Mouse (Mus musculus) embryonic stem cell, embryonic (primary cell): Measurements from ENCODE around the gene Zfp30.

ENCODE experiments used
- CTCF ChIA-PET, 4 experiments: fragments of 300-600 bp in 2 of 4; fragments of 350-600 bp in 2 of 4; sonication (Branson Sonifier 250); formaldehyde crosslinking; loops; one replicate each; lab custom pipeline; 2022; ENCODE audit warnings: inconsistent platforms in 2 of 4; lab: Charles Lee
- POLR2A ChIA-PET, 4 experiments: fragments of 300-600 bp in 2 of 4; fragments of 350-600 bp in 2 of 4; sonication (Branson Sonifier 250); formaldehyde crosslinking; loops; one replicate each; lab custom pipeline; 2022; ENCODE audit warnings: antibody characterized with exemption in 4 of 4, inconsistent platforms in 1 of 4; lab: Charles Lee

Gene Zfp30

DNA sequence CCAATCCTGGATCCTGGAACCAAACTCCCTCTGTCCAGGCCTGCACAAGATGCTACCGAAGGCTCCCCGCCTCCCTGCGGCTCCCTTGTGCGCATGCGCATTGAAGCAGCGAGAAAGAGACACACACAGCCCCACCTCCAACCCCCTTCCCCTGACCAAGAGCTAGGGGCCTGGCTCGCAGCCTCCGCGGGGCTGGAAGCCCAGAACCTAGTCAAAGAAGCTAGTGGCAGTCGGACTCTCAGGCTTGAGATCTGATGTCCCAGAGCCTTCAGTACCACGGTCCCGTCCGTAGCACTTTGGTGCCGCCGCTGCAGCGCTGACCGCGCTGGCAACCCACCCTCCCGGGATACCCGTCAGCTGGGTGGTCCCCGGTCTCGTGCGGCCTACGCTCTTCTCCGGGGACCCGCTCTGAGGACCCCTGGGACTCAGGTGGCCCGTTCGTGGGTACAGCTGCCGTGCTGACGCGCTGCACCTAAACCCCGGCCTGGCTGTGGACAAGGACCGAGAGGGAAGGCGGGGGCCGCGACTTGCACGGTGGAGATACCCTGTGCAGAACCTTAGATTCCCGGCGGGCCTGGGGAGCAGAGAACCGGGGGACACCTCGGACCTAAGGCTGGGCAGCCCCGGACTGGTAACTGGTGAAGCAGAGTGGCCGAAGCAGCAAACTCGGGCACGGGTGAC is at the start of gene Zfp30:
TSS of gene Zfp30 (plus strand) at position 128 of the 681 bp plus-strand sequence.
- CTCF ChIA-PET, result interaction anchor here in 3 of 4 experiments (0.9 to 1.0 kb wide), 3 partner anchors 9 to 56 kb away, joined by 3 to 4 read pairs (median 3); no protein-coding TSS in a partner anchor
- POLR2A ChIA-PET, result interaction anchor here in 3 of 4 experiments (0.5 to 1.7 kb wide), 25 partner anchors 8 to 306 kb away, joined by 3 to 18 read pairs (median 4); partner anchors contain the start of genes Zfp84 (in 2 of the 3), Gm26920 (in 1 of the 3) and Zfp566 (in 1 of the 3)

DNA sequence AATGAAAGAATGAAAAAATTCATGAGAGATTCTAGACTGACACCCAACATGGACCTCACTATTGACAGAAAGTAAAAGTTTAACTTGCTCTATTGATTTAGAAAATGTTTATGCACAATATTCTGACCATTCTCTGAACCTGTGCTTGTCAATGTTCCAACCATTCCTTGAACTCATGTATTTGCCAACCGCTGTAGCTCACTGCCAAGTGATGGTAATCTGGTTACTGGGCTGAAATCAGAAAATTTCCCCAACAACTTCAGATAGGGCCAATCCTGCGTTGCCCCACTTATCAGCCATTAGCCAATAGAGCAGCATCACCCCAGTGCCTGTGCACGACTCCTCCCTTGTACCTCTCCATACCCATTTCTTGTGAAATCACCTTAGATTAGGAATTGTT is 41.5 kb upstream of the Zfp30 start:
- ChIA-PET CTCF (interaction anchor here in 1 of 4 experiments (0.5 kb wide), 1 partner anchor 356 kb away, joined by 3 read pairs; no protein-coding TSS in a partner anchor), POLR2A (no interaction called here)

DNA sequence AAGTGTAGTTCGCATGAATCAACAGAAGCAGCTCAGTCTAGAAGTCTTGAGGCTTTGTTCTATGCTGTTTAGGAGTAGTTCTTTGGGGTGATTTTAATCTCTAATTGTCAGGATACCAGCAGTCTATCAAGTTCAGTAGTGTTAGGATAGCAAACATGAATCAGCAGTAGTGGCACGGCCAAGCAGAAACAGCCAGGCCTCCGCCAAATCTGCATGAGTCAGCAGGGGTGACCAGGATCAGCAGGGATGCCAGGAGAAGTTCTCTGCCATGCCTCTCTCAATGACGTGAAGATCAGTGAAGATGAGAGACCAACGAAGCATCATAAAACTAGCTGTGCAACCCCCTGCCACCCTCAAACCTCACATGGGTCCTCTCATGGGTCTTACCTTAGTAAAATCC is 23.3 kb upstream of the Zfp30 start:
- ChIA-PET CTCF (no interaction called here), POLR2A (no interaction called here)

DNA sequence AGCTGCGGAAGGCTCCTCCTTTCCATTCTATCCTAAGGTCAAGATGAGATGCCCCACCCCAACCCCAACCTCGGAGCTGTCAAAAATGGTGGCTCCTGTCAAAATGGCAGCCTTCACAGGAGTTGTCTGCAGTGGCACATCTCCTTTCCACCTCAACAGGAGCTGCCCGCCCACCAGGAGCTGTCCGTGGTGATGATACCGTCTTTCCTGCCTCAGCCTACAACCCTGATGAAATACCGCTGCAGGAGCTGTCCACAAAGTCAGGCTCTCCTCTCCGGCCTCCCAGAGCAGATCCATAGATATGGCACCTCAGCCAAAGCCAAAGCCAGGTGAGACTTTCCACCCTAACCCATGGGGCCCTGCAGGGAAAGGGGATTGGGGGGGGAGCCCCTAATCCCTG is 19.1 kb upstream of the Zfp30 start:
- CTCF ChIA-PET, result interaction anchor here in 2 of 4 experiments (0.6 to 1.1 kb wide), 2 partner anchors 11 to 551 kb away, joined by 3 read pairs; partner anchors contain the start of gene Catsperg1 (in 1 of the 2)
- POLR2A ChIA-PET, result interaction anchor here in 2 of 4 experiments (0.5 to 1.8 kb wide), 8 partner anchors 19 to 516 kb away, joined by 3 to 8 read pairs (median 4); partner anchors contain the start of genes Gm26920 (in 1 of the 2), Thap8 (in 1 of the 2), Wdr62 (in 1 of the 2) and Zfp30 (in 1 of the 2)

DNA sequence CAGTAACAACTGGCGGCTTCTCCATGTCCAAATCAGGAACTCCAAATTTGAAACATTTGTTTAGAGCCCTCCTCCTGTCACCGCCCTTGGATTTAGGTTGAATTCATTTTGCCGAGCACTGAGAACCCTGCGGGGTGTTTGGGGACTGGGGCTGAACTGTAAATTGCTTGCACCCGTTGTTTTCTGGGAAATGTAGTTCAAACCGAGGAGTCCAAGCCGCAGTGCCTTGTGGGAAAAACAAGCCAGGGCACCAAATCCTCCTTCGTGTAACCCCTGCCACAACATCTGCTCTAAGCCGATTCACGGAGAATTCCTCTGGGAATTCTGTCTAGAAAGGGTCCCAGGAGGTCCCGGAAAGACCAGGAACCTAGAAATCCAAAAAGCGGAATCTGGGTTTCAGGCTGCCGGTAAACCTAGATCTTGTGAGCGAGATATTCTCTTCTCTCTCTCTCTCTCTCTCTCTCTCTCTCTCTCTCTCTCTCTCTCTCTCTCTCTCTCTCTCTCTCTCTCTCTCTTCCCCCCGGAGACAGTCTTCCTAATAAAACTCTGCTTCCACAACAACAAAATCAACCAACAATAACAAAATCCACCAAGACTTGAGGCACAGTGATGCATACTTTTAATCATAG is 16.6 kb upstream of the Zfp30 start:
- POLR2A ChIA-PET, result interaction anchor here in 1 of 4 experiments (1.1 kb wide), 1 partner anchor 49 kb away, joined by 4 read pairs; the partner anchor contains the start of gene Zfp790
- CTCF ChIA-PET, result no interaction called here

DNA sequence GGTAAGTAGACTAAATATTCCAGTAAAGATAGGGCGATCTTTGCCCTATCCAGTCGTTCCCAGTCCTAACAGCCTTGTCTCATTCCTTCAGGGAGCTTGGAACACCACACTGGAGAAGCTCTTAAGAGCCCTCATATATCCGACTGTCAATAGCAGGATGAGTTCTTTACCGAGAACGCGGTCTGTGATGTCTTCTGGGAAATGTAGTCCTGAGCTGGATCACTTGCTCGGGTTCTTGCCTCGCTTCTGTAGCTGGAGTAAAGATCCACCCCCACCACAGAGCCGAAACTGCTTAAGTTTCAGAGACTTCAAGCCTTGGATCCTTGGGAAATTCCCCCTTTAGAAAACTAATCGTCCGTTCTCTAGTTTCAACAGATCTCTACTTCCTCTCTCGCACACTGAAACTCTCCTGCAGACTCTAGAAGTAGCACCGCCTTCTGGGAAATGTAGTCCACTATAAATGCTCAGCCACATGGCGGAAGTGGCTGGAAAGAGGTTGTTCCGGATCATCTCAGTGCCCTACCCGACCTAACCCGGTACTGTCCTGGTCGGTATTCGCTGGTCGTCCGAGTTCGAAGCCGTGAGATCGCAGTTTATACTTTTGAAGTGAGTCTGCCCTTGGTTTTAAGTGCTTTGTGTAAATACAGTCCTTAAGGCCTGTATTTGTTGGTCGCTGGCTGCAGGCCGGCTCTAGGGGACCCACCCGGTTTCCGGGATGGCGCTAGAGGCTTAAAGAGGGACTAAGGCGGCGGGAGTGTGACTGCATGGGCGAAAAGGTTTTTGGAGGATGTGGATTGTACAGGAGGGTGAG is 15.5 kb upstream of the Zfp30 start, which contains the start of gene Zfp84:
TSS of gene Zfp84 (plus strand) at position 463 of the 811 bp plus-strand sequence.
- CTCF ChIA-PET, result interaction anchor here in 1 of 4 experiments (1.1 kb wide), 1 partner anchor 387 kb away, joined by 5 read pairs; no protein-coding TSS in a partner anchor
- POLR2A ChIA-PET, result interaction anchor here (0.5 to 2.0 kb wide), 29 partner anchors 10 to 1121 kb away, joined by 3 to 18 read pairs (median 3); partner anchors contain the start of genes Zfp30 (in 2 of the 4), Gm26920 (in 1 of the 4), Zfp146 (in 1 of the 4) and Zfp260 (in 1 of the 4)

DNA sequence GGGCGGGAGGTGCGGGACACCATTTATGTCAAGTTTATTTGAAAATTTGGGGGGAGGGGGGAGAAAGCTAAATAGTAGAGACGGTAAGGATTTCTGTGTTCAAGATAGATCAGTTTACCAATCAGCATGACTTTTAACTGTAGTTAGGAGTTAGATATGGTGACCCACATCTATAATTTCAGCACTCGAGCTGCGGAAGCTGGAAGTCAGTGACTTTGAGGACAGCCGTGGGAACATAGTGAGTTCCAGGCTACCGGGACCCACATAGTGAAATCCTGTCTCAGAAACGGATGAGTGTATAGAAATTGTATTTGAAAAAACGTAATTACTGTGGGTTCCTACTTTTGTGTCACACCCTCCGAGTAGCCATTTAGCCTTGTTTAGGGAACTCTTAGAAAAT is 14.8 kb upstream of the Zfp30 start:
- POLR2A ChIA-PET, result interaction anchor here in 3 of 4 experiments (0.6 to 2.0 kb wide), 8 partner anchors 12 to 1393 kb away, joined by 3 to 6 read pairs (median 4); partner anchors contain the start of gene Zfp30 (in 2 of the 3)
- CTCF ChIA-PET, result interaction anchor here in 2 of 4 experiments (0.5 to 1.1 kb wide), 2 partner anchors 216 to 386 kb away, joined by 4 to 5 read pairs; no protein-coding TSS in a partner anchor

DNA sequence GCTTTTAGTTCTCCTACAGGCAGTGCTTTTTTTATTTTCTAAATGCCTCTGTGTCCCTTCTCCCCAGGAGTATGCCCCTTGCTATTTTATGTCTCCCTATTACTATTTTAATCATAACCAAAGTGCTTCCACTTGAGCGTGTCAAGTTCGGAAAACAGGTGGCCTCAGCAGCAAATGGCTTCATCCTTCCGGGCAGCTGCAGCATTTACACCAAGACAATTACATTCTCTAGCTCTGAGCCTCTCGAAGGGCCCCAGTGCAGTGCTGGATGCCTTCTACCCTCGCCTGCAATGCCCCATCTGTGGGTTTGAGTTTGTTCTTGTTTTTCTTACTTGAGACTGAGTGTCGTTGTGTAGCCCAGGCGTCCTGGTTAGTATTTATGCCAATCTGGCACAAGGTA is 10.3 kb upstream of the Zfp30 start:
- CTCF ChIA-PET, result no interaction called here

DNA sequence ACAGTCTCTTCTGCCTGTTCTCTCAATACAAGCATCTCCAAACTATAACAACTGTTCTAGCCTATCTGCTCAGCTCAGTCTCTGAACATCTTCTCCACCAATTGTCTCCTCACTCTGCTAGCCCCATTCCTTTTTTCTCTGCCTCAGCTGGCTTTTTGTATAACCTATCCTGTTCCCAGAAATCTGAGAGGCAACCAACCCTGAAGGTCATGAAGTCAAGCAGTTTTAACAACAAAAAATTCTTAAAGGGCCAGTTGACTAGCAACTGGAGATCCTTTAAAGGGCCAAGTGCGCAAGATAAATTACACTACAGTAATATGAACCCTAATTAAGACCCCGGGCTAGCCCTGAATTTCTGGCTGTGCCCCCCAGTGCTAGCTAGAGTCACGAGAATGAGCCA is 9.4 kb upstream of the Zfp30 start:
- CTCF ChIA-PET, result no interaction called here
- POLR2A ChIA-PET, result interaction anchor here in 1 of 4 experiments (1.5 to 1.7 kb wide), 2 partner anchors 9 to 44 kb away, joined by 3 to 6 read pairs; partner anchors contain the start of gene Zfp30

More for the DNA sequence above, 10.3 kb upstream of the Zfp30 start:
- POLR2A ChIA-PET, result interaction anchor here in 2 of 4 experiments (1.5 to 2.1 kb wide), 2 partner anchors 10 to 45 kb away, joined by 3 to 6 read pairs; partner anchors contain the start of gene Zfp30 (in 1 of the 2)

DNA sequence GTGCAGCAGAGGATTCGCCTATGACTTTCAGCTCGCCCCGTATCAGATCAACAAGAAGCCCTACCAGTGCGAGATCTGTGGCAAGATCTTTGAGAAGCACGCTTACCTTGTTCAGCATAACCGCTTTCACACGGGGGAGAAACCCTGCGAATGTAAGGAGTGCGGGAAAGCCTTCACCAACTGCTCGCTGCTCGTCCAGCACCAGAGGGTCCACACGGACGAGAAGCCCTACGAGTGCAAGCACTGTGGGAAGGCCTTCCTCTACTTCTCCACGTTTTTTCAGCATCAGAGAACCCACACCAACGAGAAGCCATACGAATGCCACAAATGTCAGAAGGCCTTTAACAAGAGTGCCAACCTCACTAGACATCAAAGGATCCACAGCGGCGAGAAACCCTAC is 7.2 kb upstream of the Zfp30 start:
- ChIA-PET POLR2A (no interaction called here), CTCF (no interaction called here)

DNA sequence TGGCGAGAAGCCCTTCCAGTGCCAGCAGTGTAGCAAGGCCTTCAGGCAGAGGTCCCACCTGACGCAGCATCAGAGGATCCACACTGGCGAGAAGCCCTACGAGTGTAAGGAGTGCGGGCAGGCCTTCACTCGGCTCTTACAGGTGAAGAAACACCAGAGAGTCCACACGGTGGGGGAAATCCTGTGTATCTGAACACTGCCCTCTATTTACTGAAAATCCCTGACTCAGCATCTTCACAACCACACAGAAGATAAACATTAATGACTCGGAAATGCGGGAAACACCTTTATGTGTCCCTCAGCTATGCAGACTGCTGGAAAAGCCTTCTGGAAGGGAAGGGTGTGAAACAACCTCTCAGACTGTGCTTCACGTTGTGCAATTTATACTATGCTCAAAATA is 6.4 kb upstream of the Zfp30 start:
- ChIA-PET POLR2A (no interaction called here), CTCF (no interaction called here)

DNA sequence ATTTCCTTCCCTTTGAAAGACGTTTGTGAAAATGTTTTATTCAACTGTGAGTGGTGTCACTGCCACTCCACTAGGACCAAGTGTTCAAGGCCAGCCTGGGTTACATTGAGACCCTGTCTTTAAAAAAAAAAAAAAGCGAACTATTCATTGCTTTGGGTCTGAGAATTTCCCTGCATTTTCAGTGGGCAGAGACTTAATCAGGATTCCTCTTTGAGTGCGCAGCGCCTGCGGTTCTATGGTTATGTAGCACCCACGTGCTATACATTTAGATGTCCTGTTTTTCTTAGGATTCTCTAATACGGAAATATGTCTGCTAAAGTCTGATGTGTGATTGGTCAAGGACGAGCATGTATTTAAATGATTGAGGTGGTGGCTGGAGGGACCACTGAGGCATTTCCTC is 1.2 kb downstream of the Zfp30 start:
- POLR2A ChIA-PET, result interaction anchor here in 2 of 4 experiments (1.0 to 1.7 kb wide), 3 partner anchors 8 to 17 kb away, joined by 3 to 14 read pairs (median 3); partner anchors contain the start of gene Zfp84 (in 1 of the 2)
- CTCF ChIA-PET, result no interaction called here

DNA sequence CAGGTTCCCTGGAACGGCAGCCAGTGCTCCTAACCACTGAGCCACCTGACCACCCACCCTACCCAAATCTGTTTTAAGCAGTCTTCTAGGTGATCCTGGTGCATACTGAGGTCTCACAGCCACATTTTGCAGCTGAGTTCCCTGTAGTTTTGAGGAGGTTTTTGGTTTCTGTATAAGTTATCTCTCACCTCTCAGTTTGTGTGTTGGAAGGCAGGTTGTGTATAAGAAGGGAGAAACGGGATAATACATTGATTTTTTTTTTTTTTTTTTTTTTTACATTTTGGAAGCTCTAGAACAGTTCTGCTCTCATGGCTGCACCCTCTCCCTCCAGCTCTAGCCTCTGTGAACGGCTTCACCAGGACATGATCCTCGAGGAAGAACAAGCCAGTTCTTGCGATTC is 2.1 kb downstream of the Zfp30 start:
- CTCF ChIA-PET, result no interaction called here
- POLR2A ChIA-PET, result interaction anchor here in 3 of 4 experiments (0.6 to 1.4 kb wide), 4 partner anchors 18 to 441 kb away, joined by 3 to 5 read pairs (median 4); partner anchors contain the start of gene Zfp84 (in 1 of the 3)

DNA sequence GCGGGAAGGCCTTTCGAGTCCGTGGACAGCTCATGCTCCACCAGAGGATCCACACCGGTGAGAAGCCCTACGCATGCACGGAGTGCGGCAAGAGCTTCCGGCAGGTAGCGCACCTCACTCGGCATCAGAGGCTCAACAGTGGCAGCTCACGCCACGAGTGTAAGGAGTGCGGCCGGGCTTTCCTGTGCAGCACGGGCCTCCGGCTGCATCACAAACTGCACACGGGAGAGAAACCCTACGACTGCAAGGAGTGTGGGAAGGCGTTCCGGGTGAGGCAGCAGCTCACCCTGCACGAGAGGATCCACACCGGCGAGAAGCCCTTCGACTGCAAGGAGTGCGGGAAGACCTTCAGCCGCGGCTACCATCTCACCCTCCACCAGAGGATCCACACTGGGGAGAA is 9.1 kb downstream of the Zfp30 start:
- CTCF ChIA-PET, result interaction anchor here in 2 of 4 experiments (0.6 to 1.0 kb wide), 5 partner anchors 9 to 272 kb away, joined by 3 to 4 read pairs (median 3); partner anchors contain the start of gene Zfp30 (in 1 of the 2)
- POLR2A ChIA-PET, result interaction anchor here (0.6 to 2.1 kb wide), 16 partner anchors 8 to 373 kb away, joined by 3 to 14 read pairs (median 3); partner anchors contain the start of genes Zfp30 (in 3 of the 4) and Zfp84 (in 2 of the 4)

DNA sequence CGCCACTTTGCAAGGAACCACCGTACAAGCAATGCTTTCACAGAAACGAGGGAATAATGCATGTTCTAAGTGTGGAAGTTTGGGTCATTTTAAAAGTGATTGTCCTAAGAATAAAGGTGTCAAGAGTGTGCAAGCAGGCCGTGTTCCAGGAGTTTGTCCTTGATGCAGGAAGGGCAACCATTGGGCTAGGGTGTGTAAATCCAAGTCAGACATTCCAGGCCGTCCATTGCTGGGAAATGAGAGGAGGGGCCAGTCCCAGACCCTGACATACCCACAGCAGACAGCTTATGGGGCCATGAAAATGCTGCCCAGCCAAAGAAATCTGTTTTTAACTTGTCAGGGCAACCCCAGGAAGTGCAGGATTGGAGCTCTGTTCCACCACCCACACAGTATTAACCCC is 23.2 kb downstream of the Zfp30 start:
- ChIA-PET POLR2A (interaction anchor here in 1 of 4 experiments (1.4 to 2.1 kb wide), 2 partner anchors 12 to 108 kb away, joined by 5 to 8 read pairs; no protein-coding TSS in a partner anchor), CTCF (no interaction called here)

DNA sequence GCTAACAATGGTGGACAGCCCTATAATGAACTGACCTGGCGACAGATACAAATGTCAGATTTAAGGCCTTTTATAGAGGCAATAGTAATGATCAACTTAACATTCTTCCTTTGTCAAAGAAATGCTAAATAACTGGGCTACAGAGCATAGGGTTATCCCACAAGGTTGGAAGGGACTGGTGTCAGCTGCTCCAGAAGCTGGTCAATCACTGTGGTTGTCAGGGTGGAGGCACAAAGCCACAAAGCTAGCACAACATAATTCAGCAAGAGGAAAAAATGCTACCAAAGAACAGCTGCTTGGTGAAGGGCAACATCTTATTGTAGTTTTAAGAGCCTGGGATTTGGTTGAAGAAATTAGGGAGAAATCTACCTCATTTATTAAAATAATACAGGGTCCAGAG is 28.4 kb downstream of the Zfp30 start:
- ChIA-PET POLR2A (interaction anchor here in 1 of 4 experiments (0.7 to 1.1 kb wide), 2 partner anchors 9 to 19 kb away, joined by 3 read pairs; no protein-coding TSS in a partner anchor), CTCF (no interaction called here)

DNA sequence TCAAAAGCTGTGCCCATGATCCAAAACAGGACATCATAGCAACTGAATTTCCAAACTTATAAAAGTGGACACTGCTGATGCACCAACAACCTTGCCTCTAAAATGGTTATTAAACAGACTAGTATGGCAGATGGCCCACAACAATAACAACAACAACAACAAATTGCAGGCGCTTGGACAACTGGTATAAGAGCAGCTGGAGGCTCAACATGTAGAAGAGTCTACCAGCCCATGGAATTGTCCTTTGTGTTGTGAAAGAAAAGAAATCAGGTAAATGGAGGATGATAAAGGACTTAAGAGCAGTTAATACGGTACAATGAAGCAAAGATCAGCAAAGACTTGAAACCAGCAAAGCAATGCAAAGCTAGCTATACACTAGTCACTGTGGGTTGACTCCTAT is 30.6 kb downstream of the Zfp30 start:
- CTCF ChIA-PET, result no interaction called here
- POLR2A ChIA-PET, result interaction anchor here in 1 of 4 experiments (0.8 to 1.5 kb wide), 6 partner anchors 8 to 175 kb away, joined by 3 to 5 read pairs (median 3); partner anchors contain the start of gene Zfp30
